In genomic region chr7:129937715-129938114, GRCm38 (mm10) we compare ENCODE assay signal across 16 mouse cellular contexts.
"Had no signal": no experiment of that assay in that cellular context is flagged by ENCODE, and none has a peak within 500 bp of the region (broad histone marks: within the 10 kb centered on the region; RNA-seq: fewer than 3 reads in every experiment).

No protein-coding gene starts in this region.

- ATAC-seq: liver, postnatal 0 days; lung, postnatal 0 days; midbrain, embryonic 13.5 days; midbrain, embryonic 15.5 days had no signal

- H3K27ac ChIP-seq: lung, embryonic 15.5 days; macrophage; midbrain, embryonic 13.5 days; midbrain, embryonic 15.5 days; neural tube, embryonic 12.5 days had no signal

- DNase-seq: liver, postnatal 0 days; lung, adult 2 months; lung, postnatal 14 days; lung, postnatal 36 days; right cerebral cortex, postnatal 14 days; thymus, adult 18-20 months; thymus, postnatal 14 days; thymus, postnatal 36 days had no signal

- H3K4me1 ChIP-seq: lung, embryonic 15.5 days; megakaryocyte, embryonic 14.5 days; midbrain, embryonic 13.5 days; midbrain, embryonic 15.5 days; neural tube, embryonic 12.5 days had no signal

- H3K4me2 ChIP-seq: lung, embryonic 15.5 days; midbrain, embryonic 11.5 days; midbrain, embryonic 13.5 days; midbrain, embryonic 15.5 days; neural tube, embryonic 12.5 days had no signal

- H3K9ac ChIP-seq: liver, postnatal 0 days; lung, embryonic 15.5 days; midbrain, embryonic 13.5 days; midbrain, embryonic 15.5 days; neural tube, embryonic 12.5 days had no signal

- H3K4me3 ChIP-seq: lung, embryonic 15.5 days; midbrain, embryonic 13.5 days; midbrain, embryonic 15.5 days; neural tube, embryonic 12.5 days had no signal

- H3K27me3 ChIP-seq: lung, embryonic 15.5 days; megakaryocyte, embryonic 14.5 days; midbrain, embryonic 13.5 days; midbrain, embryonic 15.5 days; neural tube, embryonic 12.5 days had no signal

- H3K9me3 ChIP-seq: lung, embryonic 15.5 days; midbrain, embryonic 13.5 days; midbrain, embryonic 15.5 days; neural tube, embryonic 12.5 days had no signal

- H3K36me3 ChIP-seq: lung, embryonic 15.5 days; midbrain, embryonic 13.5 days; midbrain, embryonic 15.5 days; neural tube, embryonic 12.5 days had no signal
